Mouse (Mus musculus) mammary gland, adult 2 months (tissue): Measurements from ENCODE around the gene Rpl41. TPM values are rescaled to one million over a fixed set of nuclear protein-coding genes. Genes with fewer than 3 reads are reported as not detected.

ENCODE experiments used
- polyA plus RNA-seq: library from polyadenylated mRNA; depleted of rRNA; stranded (reverse); fragments of >200 nt; gene quantifications from 2 replicates; pipeline ENCODE4 v1.2.3, GENCODE M21; 2012; ENCODE audit warnings: low replicate concordance; rRNA removed

Gene Rpl41
- 1,017 and 1,401 TPM in 2 replicates for polyA plus RNA-seq

DNA sequence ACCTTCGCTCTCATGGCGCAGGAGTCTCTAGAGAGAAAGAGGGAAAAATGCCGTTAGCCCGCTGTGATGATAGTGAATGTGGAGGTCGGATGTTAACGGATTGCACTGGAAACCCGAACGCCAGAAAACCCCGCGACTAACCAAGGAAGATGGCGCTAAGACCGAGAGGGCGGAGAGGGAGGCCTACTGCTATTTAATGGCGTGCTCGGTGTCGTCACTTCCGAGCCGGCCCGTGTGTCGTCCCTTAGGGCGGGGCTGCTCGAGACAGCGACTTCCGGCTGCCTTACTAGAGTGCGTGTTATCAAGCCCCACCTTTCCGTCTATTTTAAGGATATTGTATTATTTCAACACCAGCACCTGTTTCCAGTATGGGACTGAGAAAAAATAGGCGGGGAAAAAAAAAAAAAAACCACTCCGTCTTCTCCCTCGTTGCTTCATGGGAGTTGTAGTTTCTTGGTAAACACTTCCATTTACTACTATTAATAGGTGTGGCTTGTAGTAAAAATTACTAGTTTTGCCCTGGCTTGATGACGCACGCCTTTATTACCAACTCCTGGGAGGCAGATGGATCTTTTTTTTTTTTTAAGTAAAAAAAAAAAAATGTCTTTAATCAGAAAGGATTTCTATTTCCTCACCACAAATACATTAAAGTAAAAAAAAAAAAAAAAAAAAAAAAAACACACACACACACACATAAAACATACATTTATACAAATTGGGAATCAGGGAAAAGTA is at the start of gene Rpl41:
TSS of gene Rpl41 (minus strand) at position 359 of the 735 bp plus-strand sequence.

GRCm38 (mm10) chr10:128589464-128590192 is 40.5 kb upstream of the Rpl41 start, which contains the start of gene Erbb3:
Gene Erbb3, minus strand, starts transcription at chr10:128589652.

GRCm38 (mm10) chr10:128565788-128566531 is 16.9 kb upstream of the Rpl41 start, which contains the start of gene Pa2g4:
Gene Pa2g4, minus strand, starts transcription at chr10:128565987.

DNA sequence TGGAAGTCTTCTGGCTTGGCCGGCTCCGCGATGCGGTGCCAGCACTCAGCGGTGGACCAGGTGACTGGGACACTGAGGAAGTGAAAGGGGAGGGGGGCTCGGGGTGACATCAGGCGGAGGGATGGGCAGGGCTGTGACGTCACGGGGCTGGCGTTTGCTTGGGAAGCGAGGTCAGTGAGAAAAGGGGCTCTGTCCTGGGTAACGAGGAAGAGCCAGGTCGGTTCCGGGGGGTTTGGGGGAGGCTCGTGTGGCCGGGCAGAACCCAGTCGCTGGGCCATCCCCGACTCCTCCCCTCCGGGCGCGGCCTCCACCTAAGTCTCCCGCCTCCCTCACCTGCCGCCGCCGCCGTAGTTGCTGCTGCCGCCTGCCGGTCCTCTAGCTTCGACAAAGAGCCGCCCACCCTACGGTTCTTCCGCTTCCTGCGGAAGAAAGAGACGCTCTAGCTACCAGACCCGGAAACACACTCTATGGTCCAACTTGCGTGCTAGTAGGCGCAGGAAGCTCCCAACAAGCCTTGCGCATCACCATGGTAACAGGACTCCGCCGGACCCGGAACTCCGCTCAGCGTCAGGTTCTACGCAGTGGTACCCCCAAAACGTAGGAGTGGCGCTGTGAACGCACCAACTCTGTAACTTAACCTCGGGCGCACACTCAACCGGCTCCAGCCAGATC is 1.6 kb downstream of the Rpl41 start, which contains the start of gene Zc3h10:
TSS of gene Zc3h10 (minus strand) at position 414 of the 672 bp plus-strand sequence.

DNA sequence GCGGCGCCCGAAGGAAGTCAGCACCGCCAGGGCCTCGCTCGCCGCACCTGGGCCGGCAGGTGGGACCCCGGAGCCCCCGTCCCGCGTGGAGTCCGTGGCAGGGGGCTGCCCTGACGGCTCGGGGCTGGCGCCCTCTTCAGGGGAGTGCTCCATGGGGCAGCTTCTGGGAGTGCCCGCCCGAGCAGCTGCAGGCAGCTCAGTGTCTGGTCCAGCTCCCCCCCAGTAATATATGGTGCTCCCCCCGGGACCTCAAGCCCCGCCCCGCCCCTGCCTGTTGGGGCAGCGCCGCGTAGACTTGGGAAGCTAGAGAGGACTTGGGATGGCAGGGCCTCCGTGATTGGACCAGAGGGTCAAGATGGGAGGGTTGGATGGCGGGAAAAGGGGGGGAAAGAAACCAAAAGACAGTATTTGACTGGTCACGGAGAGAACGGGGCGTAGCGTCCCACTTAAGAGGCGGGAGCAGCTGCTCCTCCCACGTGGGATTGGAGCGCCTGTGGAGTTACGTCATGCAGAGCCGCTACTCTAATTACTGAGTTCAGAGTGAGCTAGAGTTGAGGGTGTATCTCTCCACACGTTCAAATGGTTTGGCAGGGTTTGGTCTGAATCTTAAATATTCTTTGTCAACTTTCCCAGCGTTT is 23.3 kb downstream of the Rpl41 start, which contains the start of gene Esyt1:
TSS of gene Esyt1 (minus strand) at position 201 of the 638 bp plus-strand sequence.

GRCm38 (mm10) chr10:128498590-128498989 is 50.5 kb downstream of the Rpl41 start, which contains the start of gene Myl6b:
Gene Myl6b, minus strand, starts transcription at chr10:128498685.

Other genes with a start within 250 kb of the Rpl41 start
- 23.6 and 33.0 TPM in 2 replicates for gene Pan2, start 246.0 kb downstream of the Rpl41 start, polyA plus RNA-seq
- 32.3 and 61.4 TPM in 2 replicates for gene Cnpy2, start 226.8 kb downstream of the Rpl41 start, polyA plus RNA-seq
- gene Cs, start 211.6 kb downstream of the Rpl41 start, polyA plus RNA-seq = 312 and 728 TPM in 2 replicates
- 41.6 and 171 TPM in 2 replicates for gene Coq10a, start 180.3 kb downstream of the Rpl41 start, polyA plus RNA-seq
- 35.8 and 39.3 TPM in 2 replicates for gene Ankrd52, start 172.2 kb downstream of the Rpl41 start, polyA plus RNA-seq
- not detected in 2 replicates for gene Slc39a5, start 148.1 kb downstream of the Rpl41 start, polyA plus RNA-seq
- gene Nabp2, start 137.8 kb downstream of the Rpl41 start, polyA plus RNA-seq = 27.6 and 30.5 TPM in 2 replicates
- gene Rnf41, start 137.6 kb downstream of the Rpl41 start, polyA plus RNA-seq = 25.5 and 28.2 TPM in 2 replicates
- 114 and 152 TPM in 2 replicates for gene Smarcc2, start 90.1 kb downstream of the Rpl41 start, polyA plus RNA-seq
- 431 and 667 TPM in 2 replicates for gene Myl6, start 55.2 kb downstream of the Rpl41 start, polyA plus RNA-seq
- gene Myl6b, start 50.6 kb downstream of the Rpl41 start, polyA plus RNA-seq = 6.0 and 6.7 TPM in 2 replicates
- gene Esyt1, start 23.4 kb downstream of the Rpl41 start, polyA plus RNA-seq = 153 and 220 TPM in 2 replicates
- gene Zc3h10, start 1.5 kb downstream of the Rpl41 start, polyA plus RNA-seq = 11.5 and 20.7 TPM in 2 replicates
- gene Pa2g4, start 16.7 kb upstream of the Rpl41 start, polyA plus RNA-seq = 13.1 and 25.5 TPM in 2 replicates
- gene Erbb3, start 40.3 kb upstream of the Rpl41 start, polyA plus RNA-seq = 18.4 and 23.2 TPM in 2 replicates
- gene Rps26, start 77.4 kb upstream of the Rpl41 start, polyA plus RNA-seq = 680 and 886 TPM in 2 replicates
- gene Ikzf4, start 96.7 kb upstream of the Rpl41 start, polyA plus RNA-seq = 3.6 and 4.9 TPM in 2 replicates
- 15.0 and 36.9 TPM in 2 replicates for gene Suox, start 124.8 kb upstream of the Rpl41 start, polyA plus RNA-seq
- gene Rab5b, start 147.0 kb upstream of the Rpl41 start, polyA plus RNA-seq = 65.8 and 127 TPM in 2 replicates
- gene Pmel, start 154.9 kb upstream of the Rpl41 start, polyA plus RNA-seq = 1.0 and 2.3 TPM in 2 replicates
- gene Cdk2, start 155.7 kb upstream of the Rpl41 start, polyA plus RNA-seq = 18.0 and 31.1 TPM in 2 replicates
- gene Dgka, start 195.6 kb upstream of the Rpl41 start, polyA plus RNA-seq = 113 and 118 TPM in 2 replicates
- 21.3 and 30.1 TPM in 2 replicates for gene Pym1, start 198.6 kb upstream of the Rpl41 start, polyA plus RNA-seq
- gene Mmp19, start 241.6 kb upstream of the Rpl41 start, polyA plus RNA-seq = 27.6 and 57.1 TPM in 2 replicates